Mouse (Mus musculus) bone marrow, adult 2 months (tissue): Measurements from ENCODE around the gene Slc4a11.

Experiments used
- CTCF ChIP-seq: fragments of 200-500 bp; IDR thresholded peaks from 2 replicates; pipeline ENCODE4 v1.5.1; 2011; ENCODE audit warnings: low read length, control low read depth; ENCODE audit not compliant: control insufficient read depth, insufficient read depth
- POLR2A ChIP-seq: fragments of 200-500 bp; IDR thresholded peaks from 2 replicates; pipeline ENCODE4 v1.6.1; 2011; ENCODE audit warnings: low read depth, mild to moderate bottlenecking, control low read depth, low read length, borderline replicate concordance; ENCODE audit not compliant: control insufficient read depth

DNA sequence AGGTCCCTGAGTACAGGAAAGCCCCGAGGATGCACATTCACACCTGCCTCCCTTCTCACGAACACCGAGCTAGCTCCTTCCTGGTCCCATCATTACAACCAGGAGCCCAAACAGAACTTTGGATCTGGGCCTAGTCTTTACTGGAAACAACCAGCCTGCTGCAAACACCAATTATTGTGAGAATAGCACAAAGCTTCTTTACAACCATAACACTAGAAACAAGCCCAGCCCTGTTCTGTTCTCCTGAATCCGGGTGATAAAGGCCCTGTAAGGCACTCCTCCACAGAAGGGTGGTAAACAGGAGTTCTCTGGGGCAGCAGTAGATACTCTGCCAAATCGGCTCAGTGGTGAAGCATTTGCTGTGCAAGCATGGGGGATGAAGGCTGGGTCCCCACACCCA lies 38.0 kb upstream of the Slc4a11 start:
- TF ChIP-seq CTCF = no peak
- TF ChIP-seq POLR2A = no peak
